Mouse (Mus musculus): ENCODE data around the gene Cc2d1b.
A peak's percentile ranks its signal among the peaks of the same experiment; 100 is the strongest.

Gene Cc2d1b

DNA sequence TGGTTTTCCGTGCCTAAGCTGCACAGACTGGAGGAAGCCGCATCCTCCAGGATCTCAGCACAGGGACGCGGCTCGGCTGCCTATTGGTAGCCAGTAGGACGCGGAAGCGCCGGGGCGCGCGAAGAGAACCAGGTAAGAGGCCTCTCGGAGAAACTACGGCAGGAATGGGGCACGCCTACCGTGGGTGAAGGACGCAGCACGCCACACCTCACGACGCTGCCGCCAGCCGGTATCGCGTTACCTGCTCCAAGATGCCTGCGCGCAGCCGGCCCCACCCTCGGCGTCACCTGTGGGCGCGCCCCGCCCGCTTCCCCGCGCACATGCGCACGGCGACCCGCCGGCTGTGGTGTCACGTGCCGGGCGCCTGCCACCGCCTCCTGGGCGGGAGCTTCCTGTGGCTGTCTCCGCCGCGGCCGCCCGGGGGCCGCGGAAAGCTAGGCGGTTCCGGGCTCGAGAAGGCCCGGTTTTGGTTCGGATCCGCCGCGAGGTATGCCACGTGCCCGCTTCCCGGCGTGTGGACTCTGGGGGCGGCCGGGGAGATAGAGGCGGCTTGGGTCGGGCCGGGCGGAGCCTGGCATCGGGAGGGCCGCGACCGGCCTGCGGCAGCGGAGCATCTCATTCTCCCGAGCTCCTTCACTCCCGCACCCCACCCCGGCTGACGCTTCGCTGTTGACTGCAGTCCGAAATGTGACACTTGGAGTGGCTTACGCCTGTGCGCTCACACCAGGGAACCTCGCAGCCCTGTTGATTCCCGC is at the start of gene Cc2d1b:
Cc2d1b (plus strand) TSS at position 354 of the 755 bp plus-strand sequence.
- peak; percentile 94 for DNase-seq (ENCODE audit: low spot score)

DNA sequence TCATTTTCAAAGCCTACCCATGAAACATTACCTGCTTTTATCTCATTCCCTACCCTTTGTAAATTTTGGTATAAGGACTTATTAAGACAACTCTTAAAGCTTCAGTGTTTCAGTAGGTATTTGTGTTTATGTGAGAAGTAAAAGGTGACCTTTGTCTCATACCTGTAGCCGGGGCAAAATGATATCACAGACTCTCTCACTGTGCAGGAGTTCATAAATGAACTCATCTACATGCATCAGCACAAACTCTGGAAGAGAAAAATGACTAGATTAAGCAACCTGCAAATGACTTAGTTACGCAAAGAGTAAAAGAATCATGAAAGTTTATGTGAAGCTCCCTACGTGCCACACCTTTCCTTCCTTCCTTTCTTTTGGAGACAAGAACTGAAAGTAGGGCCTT is 47.1 kb upstream of the Cc2d1b start:
- no peak for DNase-seq (ENCODE audit: low spot score)

DNA sequence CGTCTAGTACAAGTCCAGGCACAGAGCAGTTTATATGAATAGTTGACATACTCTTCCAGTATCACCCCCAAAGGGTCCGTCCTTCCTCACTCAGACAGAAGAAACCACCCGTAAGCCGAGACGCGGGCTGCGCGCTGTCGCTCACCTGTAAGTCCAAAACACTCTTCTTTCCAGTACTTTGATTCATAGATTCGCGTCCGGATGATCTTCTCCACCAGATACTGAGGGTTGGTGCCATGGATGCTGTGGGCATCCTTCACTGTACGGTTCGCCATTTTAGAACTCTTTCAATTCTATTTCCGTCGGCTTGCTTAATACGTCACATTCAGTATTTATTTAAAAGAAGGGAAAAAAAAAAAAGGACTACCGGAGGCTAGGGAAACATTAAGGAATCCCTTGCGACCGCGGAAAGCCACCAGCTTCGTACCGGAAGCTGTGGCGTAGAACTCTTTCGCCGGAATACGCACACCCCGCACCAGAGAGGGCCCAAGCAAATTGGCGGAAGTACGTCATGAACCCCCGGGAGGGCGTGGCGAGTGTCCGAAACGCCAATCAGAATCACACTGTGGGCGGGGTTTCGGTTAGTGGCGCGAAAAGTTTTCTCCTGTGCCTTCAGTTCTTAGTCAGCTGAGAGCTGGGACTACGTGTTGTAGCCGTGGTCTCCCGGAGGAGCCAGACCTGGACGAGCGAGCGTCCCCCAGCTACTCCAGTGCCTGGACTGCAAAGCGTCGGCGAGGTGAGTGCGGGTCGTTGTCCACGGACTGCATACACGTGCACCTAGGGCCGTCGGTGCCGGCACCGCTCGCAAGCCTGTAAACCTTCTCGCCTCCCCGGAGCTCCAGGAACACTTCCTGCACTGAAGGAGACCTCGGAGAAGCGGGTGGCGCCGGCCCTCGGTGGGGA is 40.6 kb upstream of the Cc2d1b start, which contains the start of the genes Prpf38a and Orc1:
Prpf38a (minus strand) TSS at position 497 of the 903 bp plus-strand sequence.
Orc1 (plus strand) TSS at position 584 of the 903 bp plus-strand sequence.
- DNase-seq (ENCODE audit: low spot score) = peak; percentile 98

DNA sequence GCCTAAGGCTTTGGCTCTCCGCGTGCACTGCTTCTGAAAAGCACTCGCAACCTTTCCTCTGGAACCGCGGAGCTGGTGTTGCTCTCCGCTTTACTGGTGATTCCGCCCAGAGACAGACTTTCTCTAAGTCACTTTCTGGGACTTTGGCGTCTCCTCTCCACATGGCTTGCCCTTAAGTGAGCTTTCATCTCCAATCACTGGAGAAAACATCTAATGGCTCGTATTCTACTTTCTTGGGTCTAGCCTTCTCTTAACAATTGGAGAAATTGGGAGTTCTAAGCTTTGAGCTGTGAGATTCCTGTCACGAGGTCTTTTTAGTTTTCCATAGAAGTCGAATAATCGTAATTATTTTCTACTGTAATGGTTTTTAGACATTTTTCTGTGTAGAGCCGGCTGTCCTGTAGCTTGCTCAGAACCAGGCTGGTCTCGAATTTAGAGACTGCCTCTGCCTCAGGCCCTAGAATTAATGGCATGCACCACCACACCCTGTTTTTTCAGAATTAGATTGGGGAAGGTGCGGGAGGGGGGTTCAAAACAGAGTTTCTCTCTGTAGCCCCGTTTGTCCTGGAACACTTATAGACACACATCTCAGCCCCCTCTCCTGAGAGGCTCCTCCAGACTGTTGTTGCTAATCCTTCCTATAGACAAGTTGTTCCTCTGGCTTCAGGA is 39.9 kb upstream of the Cc2d1b start:
- DNase-seq (ENCODE audit: low spot score) = no peak

DNA sequence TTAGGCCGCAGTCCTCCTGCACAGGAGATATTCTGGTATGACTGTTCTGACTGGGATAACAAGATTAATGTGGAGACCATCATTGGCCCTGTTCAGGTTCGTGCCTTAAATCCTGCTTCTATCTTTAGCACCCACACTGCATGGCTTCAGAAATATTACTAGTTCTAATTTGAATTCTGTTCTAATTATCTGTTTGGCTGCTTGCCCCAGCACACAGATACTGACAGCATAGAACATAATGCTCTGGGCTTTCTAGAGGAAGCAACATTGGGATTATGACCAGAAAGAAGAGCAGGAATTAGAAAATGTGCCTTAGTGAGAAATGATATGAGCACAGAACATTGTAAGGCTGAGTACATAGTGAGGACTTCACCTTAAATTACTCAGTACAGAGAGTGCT is 26.4 kb upstream of the Cc2d1b start:
- no peak for DNase-seq (ENCODE audit: low spot score)

DNA sequence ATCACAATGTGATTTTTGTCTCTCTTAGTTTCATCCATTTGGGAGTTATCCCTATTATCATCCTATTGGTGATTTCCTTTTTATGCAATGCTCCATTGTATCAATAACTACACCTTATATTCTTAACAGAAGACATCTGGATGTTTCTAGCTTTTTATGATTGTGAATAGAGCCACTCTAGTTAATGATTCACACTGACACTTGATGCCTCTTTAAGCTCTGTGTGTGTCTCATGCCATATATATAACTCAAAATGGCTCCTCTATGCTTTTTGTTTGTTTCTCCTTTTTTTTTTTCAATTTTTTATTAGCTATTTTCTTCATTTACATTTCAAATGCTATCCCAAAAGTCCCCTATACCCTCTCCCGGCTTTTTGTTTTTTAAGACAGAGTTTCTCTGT is 24.0 kb upstream of the Cc2d1b start:
- no peak for DNase-seq (ENCODE audit: low spot score)

DNA sequence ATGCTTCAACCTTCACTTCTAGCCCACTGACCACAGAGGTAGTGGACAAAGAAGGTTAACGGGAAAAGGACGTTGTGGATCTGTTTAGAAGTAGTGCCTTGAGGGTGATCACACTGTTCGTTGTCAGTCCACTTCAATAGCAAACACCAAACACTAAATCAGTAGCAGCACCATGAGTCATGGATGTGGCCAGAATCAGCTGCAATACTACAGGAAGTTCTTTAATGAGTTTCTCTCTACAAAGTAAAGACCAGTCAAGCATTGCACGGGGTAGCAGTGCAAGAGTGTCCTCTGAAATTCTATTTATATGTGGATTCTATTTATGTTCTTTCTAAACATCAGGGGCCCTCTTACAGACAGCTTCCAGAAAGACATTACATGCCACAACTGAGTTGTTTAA is 21.4 kb upstream of the Cc2d1b start:
- no peak for DNase-seq (ENCODE audit: low spot score)

DNA sequence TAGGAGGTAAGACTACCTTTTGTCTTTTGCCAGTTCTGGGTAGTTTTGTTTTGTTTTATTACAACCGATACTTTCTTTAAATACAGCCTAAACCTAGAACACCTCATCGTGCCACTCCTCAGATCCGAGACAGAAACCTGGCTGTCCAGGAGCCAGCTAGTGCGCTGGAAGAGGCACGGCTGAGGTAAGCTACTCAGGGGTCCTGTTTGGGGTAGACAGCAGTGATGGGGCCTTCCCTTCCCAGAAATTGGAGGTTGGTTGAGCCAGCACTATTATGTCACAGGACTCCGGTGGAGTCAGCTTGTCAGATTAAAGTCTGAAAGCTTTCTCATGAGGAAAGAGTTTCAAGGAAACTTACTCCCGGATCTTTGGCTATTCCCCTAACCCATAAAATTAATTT is 17.9 kb upstream of the Cc2d1b start:
- no peak for DNase-seq (ENCODE audit: low spot score)

DNA sequence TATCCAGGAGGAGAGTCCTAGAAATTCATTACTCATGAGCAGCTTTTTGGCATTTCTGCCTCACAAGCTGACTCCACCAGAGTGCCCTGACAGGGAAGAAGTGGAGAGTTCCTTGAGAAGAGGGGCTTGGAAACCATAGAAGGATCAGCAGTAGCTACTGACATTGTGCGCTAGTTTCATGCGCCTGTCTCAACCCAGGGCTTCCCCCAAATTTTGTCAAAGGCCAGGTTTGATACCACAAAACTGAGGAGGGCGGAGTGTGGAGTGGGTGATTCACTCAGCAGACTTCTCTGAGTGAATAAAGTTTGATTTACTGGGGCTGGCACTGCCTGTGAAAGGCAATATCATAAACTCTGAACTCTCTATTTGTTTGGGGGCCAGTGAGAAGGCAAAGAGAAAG is 11.1 kb upstream of the Cc2d1b start:
- DNase-seq (ENCODE audit: low spot score) = no peak

DNA sequence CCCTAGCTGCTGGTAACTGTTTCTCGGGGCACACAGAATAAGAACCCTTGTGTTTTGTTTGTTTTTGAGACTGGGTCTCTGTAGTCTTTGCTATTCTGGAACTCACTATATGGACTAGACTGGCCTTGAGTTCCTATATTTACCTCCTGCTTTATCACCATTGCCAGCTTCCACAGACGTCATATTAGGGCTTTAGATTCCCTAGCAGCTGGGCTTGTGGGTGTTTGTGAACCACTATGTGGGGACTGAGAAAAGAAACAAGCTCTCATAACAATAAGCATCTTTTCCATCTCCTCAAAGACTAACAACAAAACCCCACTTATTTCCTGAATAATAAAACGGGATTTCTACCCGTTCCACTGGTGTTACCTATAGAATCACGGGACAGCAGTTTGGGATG is 8.8 kb upstream of the Cc2d1b start:
- DNase-seq (ENCODE audit: low spot score) = no peak

DNA sequence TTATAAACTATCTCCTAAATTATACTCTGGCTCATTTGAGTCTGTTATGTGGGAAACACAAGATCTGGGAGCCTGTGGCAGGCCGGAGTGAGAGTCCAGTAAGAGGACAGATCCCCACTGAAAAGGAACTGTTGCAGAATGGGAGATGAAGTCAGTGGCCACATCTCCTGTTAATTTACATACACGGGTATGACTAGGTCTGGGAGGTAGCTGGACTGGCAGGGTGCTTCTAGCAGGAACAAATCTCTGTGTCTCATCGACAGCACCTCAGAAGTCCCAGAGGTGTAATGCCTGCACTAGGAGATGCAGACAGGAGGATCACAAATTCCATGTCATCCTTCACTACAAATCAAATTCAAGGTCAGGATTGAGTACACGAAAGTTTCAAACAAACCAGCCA is 1.2 kb upstream of the Cc2d1b start:
- no peak for DNase-seq (ENCODE audit: low spot score)

DNA sequence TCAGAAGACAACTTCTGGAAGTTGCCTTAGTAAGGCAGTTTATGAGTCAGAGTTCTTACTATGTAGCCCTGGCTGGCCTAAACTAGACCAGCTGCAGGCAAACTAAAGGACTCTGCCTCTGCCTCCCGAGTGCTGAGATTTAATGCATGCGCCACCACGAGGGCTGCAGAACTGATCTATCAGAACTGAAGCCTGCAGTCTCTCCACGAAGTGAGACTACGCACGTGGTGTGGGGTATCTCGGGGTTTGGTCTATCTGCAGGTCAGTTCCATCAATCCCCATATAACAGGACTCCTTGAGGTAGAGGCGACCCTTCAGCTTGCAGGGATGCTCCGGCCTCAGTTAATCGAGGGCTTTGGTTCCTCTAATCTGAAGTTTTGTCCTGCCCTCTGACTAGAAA is 575 bp upstream of the Cc2d1b start:
- no peak for DNase-seq (ENCODE audit: low spot score)

DNA sequence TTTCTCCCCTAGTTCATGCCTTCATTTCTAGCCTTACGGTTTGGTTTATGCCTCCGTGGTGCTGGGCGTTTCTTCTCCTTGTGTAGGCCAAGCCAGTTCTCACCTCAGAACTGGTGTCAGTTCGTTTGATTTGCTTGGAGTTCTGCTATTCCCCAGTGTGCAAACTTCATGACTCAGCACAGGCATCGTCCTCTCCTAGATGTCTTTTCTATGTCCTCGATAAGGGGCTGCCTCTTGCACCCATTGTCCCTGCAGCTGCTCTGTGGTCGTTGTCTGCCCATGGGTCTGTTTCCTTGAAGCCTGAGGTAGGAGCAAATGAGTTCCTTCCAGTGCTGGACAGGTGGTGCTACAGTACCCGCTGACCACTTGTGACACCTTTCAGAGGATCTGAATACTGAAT is 796 bp downstream of the Cc2d1b start:
- DNase-seq (ENCODE audit: low spot score) = no peak

DNA sequence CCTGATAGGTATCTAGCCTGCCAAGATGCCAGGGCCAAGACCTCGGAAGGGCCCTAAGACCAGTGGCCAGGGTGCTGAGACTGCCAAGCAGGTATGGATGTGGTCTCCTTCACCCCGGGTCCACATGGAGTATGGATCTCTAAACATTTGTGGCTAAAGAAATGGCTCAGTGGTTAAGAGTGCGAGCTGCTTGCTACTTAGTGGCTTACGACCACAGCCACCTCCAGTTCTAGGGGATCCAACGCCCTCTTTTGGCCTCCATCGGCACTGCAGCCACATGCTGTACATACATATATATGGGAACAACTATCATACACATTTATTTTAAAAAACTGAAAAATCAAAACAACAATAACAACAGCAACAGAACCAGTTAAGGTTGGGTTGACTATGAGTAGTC is 1.8 kb downstream of the Cc2d1b start:
- no peak for DNase-seq (ENCODE audit: low spot score)

DNA sequence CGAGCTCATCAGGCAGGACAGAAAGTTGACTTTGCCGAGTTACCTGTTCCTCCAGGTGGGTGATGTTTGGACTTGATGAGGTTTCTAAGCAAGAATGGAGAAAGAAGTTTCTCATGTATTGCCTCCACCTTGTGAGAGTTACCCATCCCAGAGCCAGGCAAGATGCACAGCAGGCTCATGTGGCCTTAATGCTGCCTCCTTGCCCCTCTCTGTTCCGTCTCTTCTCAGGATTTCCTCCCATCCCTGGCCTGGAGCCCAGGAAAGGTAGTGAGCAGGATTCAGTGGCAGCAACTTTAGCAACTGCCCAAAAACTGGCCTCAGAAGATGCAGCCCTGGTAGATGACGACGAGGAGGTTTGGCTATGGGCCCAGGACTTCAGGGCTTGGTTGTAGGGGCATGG is 7.3 kb downstream of the Cc2d1b start:
- DNase-seq (ENCODE audit: low spot score) = no peak

DNA sequence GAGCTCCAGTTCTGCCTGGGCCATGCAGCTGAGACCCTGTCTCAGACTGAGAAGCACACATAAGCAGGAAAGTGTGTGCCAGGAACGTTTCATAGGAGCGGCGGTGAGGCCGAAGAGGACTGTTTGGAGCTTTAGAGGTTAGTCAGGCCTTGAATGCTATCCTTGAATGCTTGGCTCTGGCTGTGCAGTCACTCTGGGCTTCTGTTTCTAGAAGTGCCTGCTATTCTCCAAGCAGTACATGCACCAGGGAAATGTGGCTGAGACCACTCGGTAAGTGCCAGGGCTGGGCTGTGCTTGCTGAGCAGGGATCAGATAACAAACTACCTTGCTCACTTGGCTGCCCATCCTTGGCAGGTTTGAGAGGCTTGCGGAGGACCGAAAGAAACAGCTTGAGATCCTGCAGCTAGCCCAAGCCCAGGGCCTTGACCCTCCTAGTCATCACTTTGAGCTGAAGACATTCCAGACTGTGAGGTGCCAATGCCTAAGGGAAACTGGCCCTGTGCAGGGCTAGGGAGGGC is 9.7 kb downstream of the Cc2d1b start:
- no peak for DNase-seq (ENCODE audit: low spot score)

DNA sequence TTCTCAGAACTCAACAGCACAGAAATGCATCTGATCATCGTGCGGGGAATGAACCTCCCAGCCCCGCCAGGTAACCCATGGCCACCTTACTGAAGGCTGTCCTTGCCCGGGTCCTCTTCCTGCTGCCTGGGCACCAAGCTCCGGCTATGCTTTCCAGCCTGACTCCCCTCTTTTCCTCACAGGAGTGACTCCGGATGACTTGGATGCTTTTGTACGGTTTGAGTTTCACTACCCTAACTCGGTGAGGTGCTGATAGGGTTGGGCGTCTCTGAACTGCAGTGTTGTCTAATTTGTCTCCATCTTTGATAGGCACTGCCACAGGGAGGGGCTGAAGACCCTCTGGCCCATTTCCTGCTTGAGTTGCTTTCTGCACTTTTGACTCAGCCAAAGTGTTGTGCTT is 10.4 kb downstream of the Cc2d1b start:
- no peak for DNase-seq (ENCODE audit: low spot score)

DNA sequence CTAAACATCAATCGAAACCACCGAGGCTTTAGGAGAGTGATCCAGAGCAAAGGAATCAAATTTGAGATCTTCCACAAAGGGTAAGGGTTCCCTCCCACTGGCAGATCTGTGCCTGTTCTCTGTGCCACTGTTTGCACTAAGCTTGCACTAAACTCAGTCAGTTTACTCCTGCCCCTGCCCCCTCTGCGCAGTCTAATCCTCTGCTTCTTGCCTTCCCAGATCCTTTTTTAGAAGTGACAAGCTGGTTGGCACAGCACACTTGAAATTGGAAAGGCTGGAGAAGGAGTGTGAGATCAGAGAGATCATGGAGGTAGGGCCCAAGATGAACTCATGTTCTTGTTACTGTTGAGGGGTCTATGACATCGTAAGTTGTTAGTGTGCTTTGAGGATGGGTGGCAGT is 11.9 kb downstream of the Cc2d1b start:
- DNase-seq (ENCODE audit: low spot score) = no peak

DNA sequence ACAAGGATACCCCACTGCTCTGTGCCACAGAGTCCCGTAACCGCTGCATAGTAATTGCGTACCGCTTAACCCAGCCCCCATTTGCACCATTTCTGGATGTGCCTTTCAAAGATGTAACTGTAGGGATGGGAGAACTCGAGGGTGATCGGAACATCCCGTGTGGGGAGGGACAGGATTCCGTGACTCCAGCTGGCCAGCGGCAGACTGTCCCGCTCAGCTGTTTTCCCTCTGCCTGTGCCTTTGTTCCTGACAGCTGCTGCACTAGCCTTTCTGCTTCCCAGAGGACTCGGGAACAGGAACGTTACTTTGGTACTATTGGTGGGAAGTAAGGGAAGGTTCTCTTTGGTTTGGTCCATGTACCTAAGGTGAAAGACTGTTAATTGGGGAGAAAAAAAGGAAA is 14.0 kb downstream of the Cc2d1b start:
- DNase-seq (ENCODE audit: low spot score) = no peak

DNA sequence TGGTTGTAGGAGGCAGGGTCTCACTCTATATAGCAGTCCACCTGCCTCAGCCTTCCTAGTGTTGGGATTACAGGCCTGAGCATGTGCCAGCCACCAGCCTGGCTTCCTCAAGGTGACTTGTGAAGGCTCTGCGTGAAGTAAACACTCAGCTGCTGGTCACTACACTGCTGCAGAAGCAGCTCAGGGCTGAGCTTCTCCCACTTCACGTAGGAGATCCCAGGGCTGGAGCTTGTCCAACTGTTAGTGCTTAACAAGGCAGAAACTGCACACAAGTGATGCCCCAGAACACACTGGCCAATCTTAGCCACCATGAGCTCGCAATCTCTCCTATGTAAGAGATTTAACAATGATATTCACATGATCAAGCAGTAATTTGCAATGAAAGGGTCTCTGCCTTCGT is 15.0 kb downstream of the Cc2d1b start:
- no peak for DNase-seq (ENCODE audit: low spot score)

DNA sequence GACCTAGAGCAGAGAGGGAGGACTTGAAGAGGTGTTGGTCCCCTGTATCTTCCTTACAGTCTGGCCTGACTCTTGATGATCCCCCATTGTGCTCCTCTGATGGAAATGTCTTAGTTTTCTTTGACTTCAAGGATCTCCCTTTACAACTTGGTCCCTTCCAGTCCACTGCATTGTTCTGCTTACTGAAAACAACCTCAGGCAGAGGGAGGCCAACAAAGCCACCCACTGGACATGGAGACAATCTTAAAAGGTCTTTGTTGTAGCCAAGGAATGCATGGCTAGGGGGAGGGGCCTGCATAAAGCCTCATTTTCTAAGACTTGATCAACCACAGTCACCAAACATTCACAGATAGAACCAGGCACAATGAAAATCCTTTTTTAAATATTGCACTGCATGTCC is 15.4 kb downstream of the Cc2d1b start:
- DNase-seq (ENCODE audit: low spot score) = no peak

DNA sequence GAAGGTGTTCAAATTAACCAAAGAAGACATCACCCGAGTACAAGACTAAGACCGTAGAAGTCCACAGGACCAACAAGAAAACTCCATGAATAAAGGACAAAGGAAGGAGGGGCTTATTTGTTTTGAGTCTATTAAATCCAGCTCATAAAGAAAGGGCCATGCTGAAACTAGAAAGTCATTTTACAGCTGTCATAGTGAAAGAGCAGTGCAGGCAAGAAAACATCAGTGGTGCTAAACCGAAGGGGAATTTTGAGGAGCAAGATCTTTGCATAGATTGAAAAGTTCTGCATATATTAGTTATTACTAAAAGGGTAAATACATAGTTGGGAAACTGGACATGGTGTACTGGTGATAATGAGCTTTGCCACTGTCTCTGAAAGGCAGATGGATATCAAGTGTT is 18.0 kb downstream of the Cc2d1b start:
- no peak for DNase-seq (ENCODE audit: low spot score)

DNA sequence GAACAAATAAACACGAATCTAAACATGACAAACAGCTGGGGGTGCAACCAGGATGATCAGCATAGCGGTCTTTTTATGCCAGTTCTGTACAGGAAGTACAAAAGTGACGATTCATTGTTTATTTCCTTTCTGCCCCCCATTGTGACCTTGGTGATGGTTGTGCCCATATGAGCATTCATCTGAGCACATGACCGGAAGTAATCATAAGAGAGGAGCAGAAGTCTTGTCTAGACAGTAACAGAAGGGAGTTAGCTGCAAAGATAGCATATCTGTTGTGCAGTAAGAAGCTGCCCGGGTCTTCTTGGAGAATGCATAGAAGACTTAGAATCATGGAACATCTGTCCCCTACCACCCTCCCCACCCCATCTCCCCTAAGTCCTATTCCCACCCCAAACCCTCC is 19.0 kb downstream of the Cc2d1b start:
- no peak for DNase-seq (ENCODE audit: low spot score)

Data from yolk sac, embryonic 10.5 days (tissue).